Mouse (Mus musculus) cerebellum, postnatal 25 days (tissue): Measurements from ENCODE around the gene Cdkal1.
A peak's percentile ranks its signal among the peaks of the same experiment; 100 is the strongest.

Source experiments
- DNase-seq, 2 experiments: peaks; one replicate each; pipeline ENCODE4 v3.0.0; 2021; ENCODE audit warnings: mixed read lengths in 2 of 2

Gene Cdkal1

GRCm38 (mm10) chr13:29486709-29487108 is 368.8 kb downstream of the Cdkal1 start:
- DNase-seq, result no peak

GRCm38 (mm10) chr13:29483950-29484349 is 371.5 kb downstream of the Cdkal1 start:
- no peak for DNase-seq

- no peak for DNase-seq
These were observed 373.2 kb downstream of the Cdkal1 start for GRCm38 (mm10) chr13:29482147-29482863.

DNA sequence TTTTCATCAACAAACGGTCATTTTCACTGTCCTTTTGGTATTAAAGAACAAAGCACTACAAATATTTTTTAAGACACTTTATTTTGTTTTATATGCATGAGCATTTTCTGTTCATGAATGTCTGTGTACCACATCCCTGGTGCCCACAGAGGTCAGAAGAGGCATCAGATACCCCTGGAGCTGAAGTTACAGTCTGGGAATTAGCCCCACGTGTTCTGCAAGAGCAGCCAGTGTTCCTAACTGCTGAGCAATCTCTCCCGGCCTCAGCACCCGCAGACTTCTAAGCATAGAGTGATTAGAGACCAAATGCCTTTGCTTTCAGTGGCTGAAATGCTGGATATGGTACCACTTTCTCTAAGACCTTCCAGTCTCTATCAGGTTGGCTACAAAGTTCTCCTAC is 379.1 kb downstream of the Cdkal1 start:
- no peak for DNase-seq

DNA sequence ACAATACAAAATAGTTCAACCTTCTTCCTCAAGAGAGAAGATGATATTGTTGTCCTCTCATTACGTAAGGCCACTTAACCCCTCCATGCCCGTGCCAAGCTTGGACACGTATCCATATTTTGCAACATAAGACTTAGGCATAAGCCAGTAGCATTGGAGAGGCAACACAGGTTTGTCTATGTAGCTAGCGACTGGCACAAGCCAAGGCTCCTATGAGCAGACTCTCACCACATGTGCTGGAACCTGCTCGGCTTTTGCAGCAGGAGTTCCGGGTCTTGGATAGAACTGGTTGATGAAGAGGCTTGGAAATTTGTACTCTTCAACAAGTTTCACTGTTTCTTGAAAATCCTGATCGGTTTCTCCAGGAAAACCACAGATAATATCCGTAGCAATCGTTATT is 381.2 kb downstream of the Cdkal1 start:
- DNase-seq, result peak; percentile 32 to 43

GRCm38 (mm10) chr13:29473779-29474178 is 381.7 kb downstream of the Cdkal1 start:
- DNase-seq, result no peak

DNA sequence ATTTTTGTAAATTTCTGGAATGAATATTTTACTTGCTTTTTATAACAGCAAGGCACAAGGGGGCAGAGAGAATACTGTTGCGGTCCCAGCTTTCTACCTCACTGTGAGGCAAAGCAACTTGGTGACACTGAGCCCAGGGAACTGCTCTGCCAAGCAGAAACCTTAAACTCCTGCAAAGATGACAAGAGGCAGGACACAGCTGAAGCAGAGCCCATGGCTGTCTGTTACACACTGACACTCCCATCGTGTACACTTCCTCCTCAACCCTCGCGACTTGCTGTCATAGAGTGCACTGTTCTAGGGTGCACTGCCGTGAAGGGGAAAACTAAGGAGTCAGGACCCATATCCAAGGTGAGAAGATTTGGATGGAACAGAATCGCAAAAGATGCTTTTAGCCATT is 393.2 kb downstream of the Cdkal1 start:
- DNase-seq, result no peak

GRCm38 (mm10) chr13:29460741-29461140 is 394.7 kb downstream of the Cdkal1 start:
- DNase-seq, result no peak

DNA sequence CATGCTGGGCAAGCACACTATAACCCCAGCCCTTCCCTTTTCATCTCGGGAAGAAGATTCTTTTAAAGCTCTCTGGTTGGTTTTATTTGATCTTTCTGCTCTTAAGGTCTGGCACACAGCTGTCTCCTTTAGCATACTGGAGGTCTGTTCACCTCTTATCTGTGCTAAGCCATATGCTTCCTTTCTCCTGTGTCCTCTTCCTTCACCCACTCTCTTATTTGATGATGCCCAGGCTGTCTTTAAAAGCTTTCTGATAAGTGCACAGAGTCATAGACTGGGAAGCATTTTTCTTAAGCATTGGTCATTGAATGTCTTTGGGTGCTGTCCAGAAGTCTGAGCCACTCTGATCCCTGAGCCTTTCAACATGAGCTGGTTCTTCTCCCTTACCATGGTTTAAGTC is 397.1 kb downstream of the Cdkal1 start:
- DNase-seq, result no peak

- no peak for DNase-seq
These were observed 418.4 kb downstream of the Cdkal1 start for GRCm38 (mm10) chr13:29437067-29437466.

- no peak for DNase-seq
These were observed 420.7 kb downstream of the Cdkal1 start for GRCm38 (mm10) chr13:29434726-29435125.

- DNase-seq, result no peak
These were observed 424.6 kb downstream of the Cdkal1 start for GRCm38 (mm10) chr13:29430919-29431318.

- DNase-seq, result no peak
These were observed 425.6 kb downstream of the Cdkal1 start for GRCm38 (mm10) chr13:29429877-29430276.

DNA sequence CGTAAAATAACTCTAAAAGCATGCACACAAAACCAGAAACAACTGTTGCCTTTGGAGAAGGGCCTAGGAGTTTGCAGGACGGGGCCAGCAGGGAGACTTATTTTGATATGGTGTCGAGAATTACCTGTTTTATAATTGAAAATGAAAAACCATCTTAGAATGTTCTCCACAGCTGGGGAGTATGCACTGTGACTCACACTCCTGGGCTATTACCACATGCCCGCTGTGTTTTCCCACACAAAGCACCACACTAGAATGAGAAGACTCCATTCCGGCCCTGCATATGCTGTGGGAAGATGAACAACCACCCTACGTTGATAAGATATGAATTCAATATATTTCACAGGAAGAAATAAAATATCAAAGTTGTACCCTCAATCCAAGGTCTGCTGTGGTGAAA is 426.3 kb downstream of the Cdkal1 start:
- DNase-seq, result no peak

- peak in 1 of 2 experiments; percentile 17 for DNase-seq
These were observed 438.9 kb downstream of the Cdkal1 start for GRCm38 (mm10) chr13:29416450-29417136.

GRCm38 (mm10) chr13:29415967-29416366 is 439.5 kb downstream of the Cdkal1 start:
- no peak for DNase-seq

DNA sequence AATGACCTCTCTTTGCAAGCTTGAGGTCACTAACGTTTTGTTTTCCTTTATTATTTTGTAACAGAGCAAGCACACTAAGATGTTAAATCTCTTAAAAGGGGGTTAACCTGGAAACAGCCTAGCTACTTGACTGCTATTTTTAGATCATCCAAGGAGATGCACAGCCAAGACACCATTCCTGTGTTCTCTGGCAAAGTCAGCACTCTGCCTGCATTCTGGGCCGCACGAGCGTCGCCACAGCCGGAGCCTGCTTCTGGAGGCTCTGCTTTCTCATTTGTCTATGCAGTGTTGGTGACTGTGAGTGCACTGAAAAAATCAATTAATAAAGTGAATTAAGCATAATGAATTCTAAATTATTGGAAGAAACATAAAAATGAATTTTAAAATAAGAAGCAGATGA is 440.6 kb downstream of the Cdkal1 start:
- DNase-seq, result peak; percentile 36 to 50

DNA sequence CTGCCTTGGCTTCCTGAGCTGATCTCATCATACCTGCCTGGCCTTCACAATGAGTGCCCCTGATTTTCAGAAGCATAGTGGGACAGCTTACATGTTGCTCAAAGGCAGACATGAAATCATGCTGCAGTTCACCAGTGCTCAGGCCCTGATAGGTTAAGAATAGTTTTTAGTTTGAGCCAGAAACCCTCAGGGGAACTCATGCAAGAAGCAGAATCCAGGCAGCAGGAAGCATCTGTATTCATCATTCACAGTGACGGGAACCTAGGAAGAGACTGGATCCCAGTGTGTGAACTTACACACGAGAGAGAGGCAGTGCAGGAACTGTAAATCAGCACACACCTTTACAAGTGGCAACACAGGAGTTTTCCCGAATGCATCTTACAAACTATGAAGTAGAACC is 441.0 kb downstream of the Cdkal1 start:
- no peak for DNase-seq

DNA sequence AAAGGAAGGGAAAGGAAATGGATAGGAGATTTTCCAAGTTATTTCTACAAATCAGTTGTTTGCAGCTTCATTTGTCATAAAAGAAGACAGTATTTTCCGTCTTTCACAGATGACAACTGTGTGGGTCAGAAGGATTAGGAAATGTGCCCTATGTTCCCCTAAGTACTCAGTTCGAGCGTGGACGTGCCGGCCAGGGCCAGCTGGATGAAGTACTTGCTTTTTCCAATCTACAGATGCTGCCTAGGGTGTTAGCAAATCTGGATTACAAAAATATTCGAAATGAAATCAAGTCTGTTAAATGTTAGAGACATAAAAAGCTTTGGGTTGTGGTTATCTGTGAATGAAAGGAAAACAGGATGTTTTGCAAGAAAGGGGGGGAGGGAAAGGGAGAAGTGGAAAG is 444.3 kb downstream of the Cdkal1 start:
- no peak for DNase-seq

DNA sequence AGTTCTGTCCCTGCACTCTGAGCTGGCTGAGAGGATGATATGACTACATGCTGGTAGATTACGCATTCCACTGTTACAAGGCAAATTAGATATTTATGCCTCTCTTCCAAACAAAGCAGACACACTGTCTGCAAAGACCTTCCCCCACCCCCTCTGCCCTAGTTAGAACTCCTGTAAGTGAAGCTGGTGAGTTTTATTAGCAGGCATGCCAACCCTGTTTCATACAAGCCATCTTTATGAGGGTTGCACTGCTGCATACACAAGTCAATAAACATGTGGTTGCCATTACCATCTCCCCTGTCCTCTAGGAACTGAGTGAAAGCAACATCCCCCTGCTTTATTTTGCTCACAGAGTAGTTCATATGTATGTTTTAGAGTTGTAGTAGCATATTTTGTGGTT is 447.9 kb downstream of the Cdkal1 start:
- no peak for DNase-seq

- DNase-seq, result no peak
These were observed 450.2 kb downstream of the Cdkal1 start for GRCm38 (mm10) chr13:29405316-29405715.

DNA sequence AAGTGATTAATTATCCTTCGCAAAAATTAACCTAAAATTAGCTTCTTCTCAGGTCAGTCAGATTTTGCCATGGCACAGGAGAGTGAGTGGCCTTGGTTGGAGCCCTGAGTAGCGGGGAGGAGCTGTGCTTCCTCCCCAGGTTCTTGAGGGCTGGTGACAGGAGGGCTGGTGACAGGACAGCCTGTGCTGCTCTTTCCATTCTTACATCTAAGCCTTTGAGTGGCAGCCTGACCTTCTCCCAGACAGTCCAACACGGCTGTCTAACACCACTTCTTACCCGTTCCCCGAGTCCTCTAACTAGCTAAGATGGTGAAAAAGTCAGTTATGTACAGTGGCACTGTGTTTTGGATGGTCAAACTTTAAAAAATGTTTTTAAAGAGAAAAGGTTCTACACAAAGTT is 452.3 kb downstream of the Cdkal1 start:
- DNase-seq, result no peak

DNA sequence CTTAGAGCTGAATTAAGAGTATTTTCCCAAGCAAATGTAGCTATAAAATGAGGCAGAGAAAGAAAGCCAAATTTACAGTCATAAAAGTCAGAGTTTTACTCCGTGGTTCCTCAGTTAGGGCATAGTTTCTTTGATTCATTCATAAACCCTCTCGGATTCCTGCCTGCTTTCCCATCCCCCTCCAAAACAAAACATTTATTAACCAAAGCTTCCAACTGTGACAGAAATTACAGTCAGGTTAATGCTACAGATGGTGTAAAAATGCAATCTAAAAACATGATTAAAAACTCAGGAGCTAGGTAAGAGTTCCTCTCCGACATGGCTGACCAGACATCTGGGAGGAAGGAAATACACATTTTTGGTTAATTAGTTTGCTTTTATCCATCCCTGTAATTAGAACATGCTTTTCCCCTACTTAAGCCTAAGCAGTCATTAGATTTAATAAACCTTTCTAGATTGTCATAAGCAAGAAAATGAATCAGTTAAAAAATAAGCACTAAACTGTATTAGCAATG is 452.9 kb downstream of the Cdkal1 start:
- DNase-seq, result no peak

- DNase-seq, result no peak
These were observed 455.6 kb downstream of the Cdkal1 start for GRCm38 (mm10) chr13:29399908-29400307.
